Mouse (Mus musculus) embryonic facial prominence, embryonic 15.5 days (tissue): ENCODE measurements around the gene Eif6. TPM values are rescaled to one million over a fixed set of nuclear protein-coding genes. Genes with fewer than 3 reads are reported as not detected.

ENCODE experiments used
- ATAC-seq: fragments of 200-750 bp; cut with Nextera tagmentation; 2 replicates; pipeline ENCODE4 v1.8.0; 2017; ENCODE audit warnings: low read depth, moderate TSS enrichment; ENCODE audit not compliant: insufficient number of reproducible peaks, low FRiP score, low TSS enrichment
- H3K27ac ChIP-seq: fragments of 300-500 bp; sonication (generic); replicated peaks from 2 replicates; pipeline ENCODE4 v1.5.1; 2015; ENCODE audit warnings: mild to moderate bottlenecking, inconsistent platforms
- H3K27me3 ChIP-seq: fragments of 300-500 bp; sonication (generic); 2 replicates; pipeline ENCODE4 v1.6.1; 2015; ENCODE audit warnings: inconsistent platforms
- H3K36me3 ChIP-seq: fragments of 300-500 bp; sonication (generic); 2 replicates; pipeline ENCODE4 v1.6.1; 2015; ENCODE audit warnings: mild to moderate bottlenecking, inconsistent platforms
- H3K4me1 ChIP-seq: fragments of 300-500 bp; sonication (generic); 2 replicates; pipeline ENCODE4 v1.6.1; 2015; ENCODE audit warnings: inconsistent platforms
- H3K4me2 ChIP-seq: fragments of 300-500 bp; sonication (generic); replicated peaks from 2 replicates; pipeline ENCODE4 v1.6.1; 2015; ENCODE audit warnings: mild to moderate bottlenecking, inconsistent platforms
- H3K4me3 ChIP-seq: fragments of 300-500 bp; sonication (generic); replicated peaks from 2 replicates; pipeline ENCODE4 v1.5.1; 2015; ENCODE audit warnings: mild to moderate bottlenecking, inconsistent platforms
- H3K9ac ChIP-seq: fragments of 300-500 bp; sonication (generic); 2 replicates; pipeline ENCODE4 v1.6.1; 2015; ENCODE audit warnings: inconsistent platforms
- H3K9me3 ChIP-seq: fragments of 300-500 bp; sonication (generic); replicated peaks from 2 replicates; pipeline ENCODE4 v1.6.1; 2016; ENCODE audit warnings: inconsistent platforms
- WGBS: fragments of 180-500 bp; shearing (Covaris S2); methylation state at CpG from one replicate; pipeline ENCODE4 v1.1.7; 2015; 5-methylcytosine and 5-hydroxymethylcytosine counted together
- polyA plus RNA-seq: library from polyadenylated mRNA; unstranded; fragments of >200 nt; fragmentation: Nextera tagmentation; extraction: Ambion mirVana; gene quantifications from 2 replicates; pipeline ENCODE4 v1.2.1, GENCODE M21; 2015

The Eif6 gene
- polyA plus RNA-seq, 1 experiment from 2014 or later, result 205 TPM

GRCm38 (mm10) chr2:155820779-155821178 is 5.9 kb downstream of the Eif6 start:
- Histone ChIP-seq H3K36me3 (peaks cover 46% of the 10 kb centered on the region), H3K4me2 (no peak overlapping the region), H3K4me1 (peaks cover 25% of the 10 kb centered on the region), H3K4me3 (no peak overlapping the region), H3K27me3 (no peaks in the 10 kb centered on the region), H3K9me3 (no peaks in the 10 kb centered on the region), H3K9ac (no peak overlapping the region), H3K27ac (no peak overlapping the region)
- ATAC-seq, result no peak
- WGBS, result 79% methylated on average over 5 of the region's 5 CpGs

GRCm38 (mm10) chr2:155819449-155820251 is 7.1 kb downstream of the Eif6 start:
- no peaks in the 10 kb centered on the region for H3K27me3 ChIP-seq
- no peaks in the 10 kb centered on the region for H3K9me3 ChIP-seq
- H3K36me3 ChIP-seq, result peaks cover 46% of the 10 kb centered on the region
- ATAC-seq, result no peak
- peak overlapping the region; percentile 78 for H3K4me3 ChIP-seq
- WGBS, result 56% methylated on average over 6 of the region's 6 CpGs
- peak overlapping the region; percentile 82 for H3K27ac ChIP-seq
- 0 out of 2 replicates have a peak overlapping the region, but pooled peaks have one; percentile 6 for H3K9ac ChIP-seq
- peak overlapping the region; percentile 76 for H3K4me2 ChIP-seq
- peaks cover 18% of the 10 kb centered on the region for H3K4me1 ChIP-seq

- H3K4me3 ChIP-seq, result peak within 1 kb of the TSS; percentile 78
- H3K27ac ChIP-seq, result peak within 1 kb of the TSS; percentile 82
- peak within 1 kb of the TSS; percentile 76 for H3K4me2 ChIP-seq
- H3K9me3 ChIP-seq, result no peaks in the 10 kb centered on the region
- H3K27me3 ChIP-seq, result no peaks in the 10 kb centered on the region
- H3K36me3 ChIP-seq, result peaks cover 46% of the 10 kb centered on the region
- no peak for ATAC-seq
- peak within 1 kb of the TSS; percentile 74 for H3K9ac ChIP-seq
- peaks cover 18% of the 10 kb centered on the region for H3K4me1 ChIP-seq
These were observed 7.5 kb downstream of the Eif6 start, which contains the start of gene BC029722 for GRCm38 (mm10) chr2:155819392-155819448. Gene BC029722, minus strand, starts transcription at chr2:155819426.

GRCm38 (mm10) chr2:155818596-155819391 is 7.9 kb downstream of the Eif6 start:
- Histone ChIP-seq H3K9ac (peak overlapping the region; percentile 74), H3K4me3 (peak overlapping the region; percentile 78), H3K4me2 (peak overlapping the region; percentile 76), H3K36me3 (peaks cover 42% of the 10 kb centered on the region), H3K4me1 (peaks cover 18% of the 10 kb centered on the region), H3K9me3 (no peaks in the 10 kb centered on the region), H3K27ac (peak overlapping the region; percentile 82), H3K27me3 (no peaks in the 10 kb centered on the region)
- WGBS, result under 1% methylated on average over 37 of the region's 37 CpGs
- peak; percentile 92 for ATAC-seq

GRCm38 (mm10) chr2:155817301-155818245 is 9.2 kb downstream of the Eif6 start:
- Histone ChIP-seq H3K4me1 (peaks cover 18% of the 10 kb centered on the region), H3K27ac (no peak overlapping the region), H3K4me3 (peak overlapping the region; percentile 78), H3K9me3 (no peaks in the 10 kb centered on the region), H3K4me2 (no peak overlapping the region), H3K27me3 (no peaks in the 10 kb centered on the region), H3K36me3 (peaks cover 30% of the 10 kb centered on the region), H3K9ac (no peak overlapping the region)
- WGBS, result 81% methylated on average over 10 of the region's 10 CpGs
- no peak for ATAC-seq

- no peak overlapping the region for H3K9ac ChIP-seq
- 100% methylated on average over 1 of the region's 1 CpGs for WGBS
- peaks cover 18% of the 10 kb centered on the region for H3K4me1 ChIP-seq
These were observed 10.5 kb downstream of the Eif6 start for GRCm38 (mm10) chr2:155816179-155816578.

GRCm38 (mm10) chr2:155814829-155815228 is 11.9 kb downstream of the Eif6 start:
- no peak overlapping the region for H3K4me2 ChIP-seq
- peaks cover 3% of the 10 kb centered on the region for H3K36me3 ChIP-seq
- peaks cover 18% of the 10 kb centered on the region for H3K4me1 ChIP-seq
- 23% methylated on average over 5 of the region's 5 CpGs for WGBS
- no peak overlapping the region for H3K9ac ChIP-seq
- no peak for ATAC-seq
- no peak overlapping the region for H3K27ac ChIP-seq
- no peaks in the 10 kb centered on the region for H3K27me3 ChIP-seq
- H3K9me3 ChIP-seq, result no peaks in the 10 kb centered on the region
- no peak overlapping the region for H3K4me3 ChIP-seq

More at GRCm38 (mm10) chr2:155816179-155816578, 10.5 kb downstream of the Eif6 start:
- ATAC-seq, result no peak
- Histone ChIP-seq H3K27ac (no peak overlapping the region), H3K4me3 (no peak overlapping the region), H3K36me3 (peaks cover 17% of the 10 kb centered on the region), H3K27me3 (no peaks in the 10 kb centered on the region), H3K4me2 (no peak overlapping the region), H3K9me3 (no peaks in the 10 kb centered on the region)

- H3K4me2 ChIP-seq, result no peak overlapping the region
- H3K4me3 ChIP-seq, result no peak overlapping the region
- no peak for ATAC-seq
- no peak overlapping the region for H3K27ac ChIP-seq
- 74% methylated on average over 4 of the region's 4 CpGs for WGBS
- H3K9me3 ChIP-seq, result no peaks in the 10 kb centered on the region
- no peaks in the 10 kb centered on the region for H3K36me3 ChIP-seq
- no peaks in the 10 kb centered on the region for H3K27me3 ChIP-seq
- H3K4me1 ChIP-seq, result peaks cover under 1% of the 10 kb centered on the region; the same call in 1 of the 2 replicates
- no peak overlapping the region for H3K9ac ChIP-seq
These were observed 14.1 kb downstream of the Eif6 start for GRCm38 (mm10) chr2:155812637-155813036.

GRCm38 (mm10) chr2:155811821-155812396 is 14.8 kb downstream of the Eif6 start:
- 38% methylated on average over 16 of the region's 16 CpGs for WGBS
- Histone ChIP-seq H3K4me1 (no peaks in the 10 kb centered on the region), H3K27ac (no peak overlapping the region), H3K27me3 (no peaks in the 10 kb centered on the region), H3K9me3 (no peaks in the 10 kb centered on the region), H3K4me3 (no peak overlapping the region), H3K36me3 (no peaks in the 10 kb centered on the region), H3K9ac (no peak overlapping the region), H3K4me2 (no peak overlapping the region)
- no peak for ATAC-seq

- Histone ChIP-seq H3K4me3 (no peak overlapping the region), H3K27ac (no peak overlapping the region), H3K9ac (no peak overlapping the region), H3K9me3 (no peaks in the 10 kb centered on the region), H3K4me1 (no peaks in the 10 kb centered on the region), H3K27me3 (no peaks in the 10 kb centered on the region), H3K4me2 (no peak overlapping the region), H3K36me3 (no peaks in the 10 kb centered on the region)
- 74% methylated on average over 4 of the region's 4 CpGs for WGBS
- ATAC-seq, result no peak
These were observed 17.1 kb downstream of the Eif6 start for GRCm38 (mm10) chr2:155809620-155810019.

GRCm38 (mm10) chr2:155807408-155807807 is 19.3 kb downstream of the Eif6 start:
- no peak for ATAC-seq
- WGBS, result 85% methylated on average over 4 of the region's 4 CpGs
- Histone ChIP-seq H3K4me1 (no peaks in the 10 kb centered on the region), H3K27ac (no peak overlapping the region), H3K4me2 (no peak overlapping the region), H3K4me3 (no peak overlapping the region), H3K9ac (no peak overlapping the region), H3K27me3 (no peaks in the 10 kb centered on the region), H3K36me3 (no peaks in the 10 kb centered on the region), H3K9me3 (no peaks in the 10 kb centered on the region)
